Mouse (Mus musculus) urinary bladder, postnatal 25 days (tissue): Measurements from ENCODE around the gene Dnah12.
A peak's percentile ranks its signal among the peaks of the same experiment; 100 is the strongest.
"Not testable (repeated sequence)": the region's sequence is repeated elsewhere in the genome, so short reads cannot be mapped to it uniquely, and the experiment has no call there.

Source experiments
- DNase-seq: peaks from one replicate; pipeline ENCODE4 v3.0.0; 2022; ENCODE audit warnings: low spot score

Dnah12 gene

GRCm38 (mm10) chr14:26692974-26693373, at the start of gene Dnah12:
Gene Dnah12 (plus strand): TSS chr14:26693274.
- no peak for DNase-seq

- no peak for DNase-seq
Measured at GRCm38 (mm10) chr14:26645989-26646650, 47.0 kb upstream of the Dnah12 start.

- DNase-seq: no peak
Measured at GRCm38 (mm10) chr14:26647811-26648210, 45.3 kb upstream of the Dnah12 start.

- DNase-seq: no peak
Measured at GRCm38 (mm10) chr14:26651901-26652300, 41.2 kb upstream of the Dnah12 start.

- no peak for DNase-seq
Measured at GRCm38 (mm10) chr14:26658178-26658577, 34.9 kb upstream of the Dnah12 start.

GRCm38 (mm10) chr14:26660233-26660632, 32.8 kb upstream of the Dnah12 start:
- DNase-seq: no peak

GRCm38 (mm10) chr14:26662016-26662415, 31.1 kb upstream of the Dnah12 start:
- no peak for DNase-seq

- DNase-seq: no peak
Measured at GRCm38 (mm10) chr14:26662488-26662887, 30.6 kb upstream of the Dnah12 start.

GRCm38 (mm10) chr14:26663851-26664250, 29.2 kb upstream of the Dnah12 start:
- no peak for DNase-seq

- DNase-seq: no peak
Measured at GRCm38 (mm10) chr14:26667991-26668370, 25.1 kb upstream of the Dnah12 start.

GRCm38 (mm10) chr14:26668371-26669291, 24.4 kb upstream of the Dnah12 start:
- DNase-seq: peak; percentile 31

- DNase-seq: peak; percentile 81
Measured at GRCm38 (mm10) chr14:26669292-26670073, 23.6 kb upstream of the Dnah12 start, which contains the start of gene Pde12. Gene Pde12 (minus strand): TSS chr14:26669883.

- DNase-seq: no peak
Measured at GRCm38 (mm10) chr14:26670964-26671363, 22.1 kb upstream of the Dnah12 start.

- DNase-seq: not testable (repeated sequence)
Measured at GRCm38 (mm10) chr14:26671870-26672615, 21.0 kb upstream of the Dnah12 start.

GRCm38 (mm10) chr14:26674476-26675169, 18.5 kb upstream of the Dnah12 start:
- not testable (repeated sequence) for DNase-seq

- DNase-seq: no peak
Measured at GRCm38 (mm10) chr14:26675371-26675770, 17.7 kb upstream of the Dnah12 start.

GRCm38 (mm10) chr14:26675791-26676190, 17.3 kb upstream of the Dnah12 start:
- DNase-seq: no peak

GRCm38 (mm10) chr14:26690727-26691126, 2.3 kb upstream of the Dnah12 start:
- DNase-seq: no peak

GRCm38 (mm10) chr14:26691363-26691762, 1.7 kb upstream of the Dnah12 start:
- DNase-seq: no peak

- DNase-seq: no peak
Measured at GRCm38 (mm10) chr14:26697912-26698311, 4.8 kb downstream of the Dnah12 start.

- not testable (repeated sequence) for DNase-seq
Measured at GRCm38 (mm10) chr14:26705246-26705645, 12.2 kb downstream of the Dnah12 start.
